Mouse (Mus musculus): ENCODE measurements around the gene Cacng4. TPM values are rescaled to one million over a fixed set of nuclear protein-coding genes. Genes with fewer than 3 reads are reported as not detected.

The Cacng4 gene
- under 1 TPM; 0.32 to 0.65 TPM for total RNA-seq (2021)

GRCm38 (mm10) chr11:107794547-107795269, at the start of gene Cacng4:
Cacng4 (minus strand) TSS chr11:107794557.
- intact Hi-C loops (cut with DNase I): no loop called here
- DNase-seq: peak in 1 of 2 experiments; percentile 25

- intact Hi-C loops (cut with DNase I): no loop called here
- no peak for DNase-seq
Measured at GRCm38 (mm10) chr11:107833351-107834040, 39.1 kb upstream of the Cacng4 start.

DNA sequence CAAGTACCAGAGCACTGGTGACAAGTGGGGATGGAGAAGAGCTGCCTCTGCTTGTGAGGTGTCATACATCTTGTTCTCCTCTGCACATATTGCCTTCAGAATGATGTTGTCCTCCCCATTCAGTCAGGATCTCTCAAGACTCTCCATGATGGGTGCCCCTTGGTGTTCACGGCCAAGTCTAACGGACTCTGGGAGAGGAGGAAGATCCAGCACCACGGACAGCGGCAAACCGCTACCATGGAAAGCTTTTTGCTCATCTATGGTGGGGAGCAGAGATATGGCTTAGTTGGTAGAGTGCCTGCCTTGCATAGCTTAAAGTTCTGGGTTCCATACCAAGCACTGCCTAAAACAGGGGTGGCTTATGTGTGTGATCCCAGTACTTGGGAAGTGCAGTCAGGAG, 22.8 kb upstream of the Cacng4 start:
- DNase-seq: peak; percentile 8 to 34
- intact Hi-C loops (cut with DNase I): no loop called here

DNA sequence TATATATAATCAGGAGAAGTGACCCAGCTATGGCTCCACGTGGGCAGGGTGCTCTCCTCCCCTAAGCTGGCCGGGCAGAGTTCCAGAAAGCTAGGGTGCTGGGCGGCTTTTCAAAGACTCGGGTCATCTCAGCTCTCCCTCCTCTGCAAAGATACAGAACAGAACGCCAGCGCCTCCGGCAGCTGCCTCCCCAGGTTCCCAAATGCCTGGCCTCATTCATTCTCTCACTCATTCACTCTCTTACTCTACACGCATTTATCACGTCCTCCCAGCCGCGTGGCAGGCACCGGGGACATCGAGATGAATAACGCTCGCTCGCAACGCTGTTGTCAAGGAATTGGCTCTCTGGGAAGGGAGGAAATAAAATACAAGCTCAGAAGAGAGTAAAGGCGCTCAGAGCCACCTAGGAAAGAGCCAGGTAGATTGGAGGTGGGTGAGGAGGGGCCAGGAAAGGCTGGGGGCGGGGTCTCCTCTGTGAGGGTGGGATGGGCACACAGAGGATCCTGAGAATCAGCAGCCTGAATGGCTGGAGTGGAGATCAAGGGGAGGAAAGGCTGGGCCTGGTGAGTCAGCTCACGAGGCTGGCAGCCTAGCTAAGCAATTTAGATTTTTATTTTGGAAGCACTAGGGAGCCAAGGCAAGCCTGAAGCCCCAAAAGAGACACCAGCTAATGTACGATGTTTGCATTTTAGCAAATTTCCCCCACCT, 18.7 kb upstream of the Cacng4 start:
- DNase-seq: no peak
- intact Hi-C loops (cut with DNase I): no loop called here

- DNase-seq: no peak
- intact Hi-C loops (cut with DNase I): no loop called here
Measured at GRCm38 (mm10) chr11:107812429-107812828, 18.1 kb upstream of the Cacng4 start.

- no peak for DNase-seq
- intact Hi-C loops (cut with DNase I): no loop called here
Measured at GRCm38 (mm10) chr11:107808508-107808907, 14.2 kb upstream of the Cacng4 start.

DNA sequence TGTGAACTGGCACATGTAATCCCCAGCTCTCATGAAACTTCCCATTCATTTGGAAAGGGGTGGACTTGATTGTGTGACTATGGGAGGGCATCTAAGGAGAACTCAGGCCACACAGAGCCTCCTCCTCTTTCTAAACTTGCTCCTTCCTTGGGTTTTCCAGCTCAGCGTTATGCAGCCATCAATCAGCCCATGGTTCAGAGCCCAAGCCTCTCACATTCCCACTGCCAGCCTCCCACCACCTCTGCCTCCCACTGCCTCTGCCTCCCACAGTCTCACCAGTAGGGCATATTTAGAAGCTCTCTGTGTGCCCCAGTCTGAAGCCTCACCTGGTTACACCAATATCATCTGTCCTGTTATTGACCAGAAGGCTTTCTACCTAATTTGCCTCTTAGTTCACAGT, 11.7 kb upstream of the Cacng4 start:
- intact Hi-C loops (cut with DNase I): no loop called here

GRCm38 (mm10) chr11:107801946-107802345, 7.6 kb upstream of the Cacng4 start:
- intact Hi-C loops (cut with DNase I): no loop called here

More for the DNA sequence above, 11.7 kb upstream of the Cacng4 start:
- DNase-seq: no peak

DNA sequence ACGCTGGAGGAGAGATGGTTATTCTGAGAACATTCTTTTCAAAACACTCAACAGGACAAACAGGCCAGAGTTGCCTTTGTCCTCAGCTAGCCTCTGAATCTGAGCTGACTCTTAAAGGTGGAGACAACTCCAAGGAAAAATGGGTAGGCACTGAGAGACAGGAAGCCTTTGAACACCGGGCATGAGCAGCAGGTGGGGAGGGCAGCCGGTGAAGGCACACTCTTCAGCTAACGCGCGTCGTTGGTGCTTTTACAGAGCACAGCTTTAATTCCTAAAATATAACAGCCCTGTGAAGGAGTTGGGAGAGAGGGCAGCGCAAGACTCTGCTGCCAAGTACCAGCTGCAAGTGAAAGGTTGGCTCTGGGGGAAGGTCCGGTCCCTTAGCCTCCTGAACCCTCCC, 5.0 kb upstream of the Cacng4 start:
- no peak for DNase-seq
- intact Hi-C loops (cut with DNase I): no loop called here

More at GRCm38 (mm10) chr11:107801946-107802345, 7.6 kb upstream of the Cacng4 start:
- DNase-seq: no peak

DNA sequence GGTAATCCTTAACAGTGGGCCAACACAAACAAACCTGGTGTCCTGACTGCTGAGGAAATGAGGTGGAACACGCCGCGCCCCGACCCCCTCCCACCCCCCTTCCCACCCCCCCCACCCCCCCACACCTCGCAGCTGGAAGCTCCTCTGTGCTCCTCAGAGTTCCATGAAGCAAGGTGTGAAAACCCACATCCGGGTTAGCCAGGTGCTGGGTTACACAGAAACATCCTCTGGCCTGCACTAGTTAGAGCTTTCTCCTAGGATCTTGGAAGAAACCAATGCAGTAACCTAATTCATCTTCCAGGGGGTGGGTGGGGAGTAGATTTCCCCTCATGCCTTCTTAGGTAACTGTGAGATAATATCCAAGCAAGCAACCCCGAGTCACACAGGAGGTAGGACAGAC, 2.0 kb upstream of the Cacng4 start:
- no peak for DNase-seq
- intact Hi-C loops (cut with DNase I): no loop called here

DNA sequence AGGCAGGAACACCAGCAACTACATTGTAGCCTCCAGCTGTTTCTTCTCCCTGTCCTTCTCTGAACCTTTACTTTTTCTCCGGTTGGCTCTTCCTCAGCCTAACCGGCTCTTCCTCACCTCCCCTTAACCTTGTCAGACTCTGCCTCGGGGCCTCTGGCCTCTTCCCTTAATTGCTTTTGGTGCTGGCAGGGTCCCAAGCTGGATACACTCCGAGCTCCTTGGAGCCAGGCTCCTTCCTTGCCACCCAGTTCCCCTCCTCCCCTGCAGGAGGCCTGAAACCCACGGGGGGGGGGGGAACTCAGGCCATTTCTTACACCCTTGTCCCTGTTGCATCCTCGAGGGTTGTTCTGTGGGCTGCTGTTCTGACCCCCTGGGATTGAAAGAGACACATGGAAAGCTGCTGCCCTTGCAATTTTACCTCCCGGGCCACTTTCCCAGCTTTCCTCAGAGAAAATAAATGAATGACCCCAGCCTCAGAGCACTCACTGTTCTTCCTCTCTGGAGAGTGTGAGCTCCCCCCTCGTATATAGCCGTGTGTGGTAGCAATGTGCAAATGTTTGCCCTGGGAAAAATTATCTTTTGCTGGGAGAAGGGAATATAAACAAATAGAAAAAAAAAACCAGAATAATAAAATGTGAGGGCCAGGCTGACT, 1.2 kb upstream of the Cacng4 start:
- intact Hi-C loops (cut with DNase I): no loop called here
- DNase-seq: no peak

DNA sequence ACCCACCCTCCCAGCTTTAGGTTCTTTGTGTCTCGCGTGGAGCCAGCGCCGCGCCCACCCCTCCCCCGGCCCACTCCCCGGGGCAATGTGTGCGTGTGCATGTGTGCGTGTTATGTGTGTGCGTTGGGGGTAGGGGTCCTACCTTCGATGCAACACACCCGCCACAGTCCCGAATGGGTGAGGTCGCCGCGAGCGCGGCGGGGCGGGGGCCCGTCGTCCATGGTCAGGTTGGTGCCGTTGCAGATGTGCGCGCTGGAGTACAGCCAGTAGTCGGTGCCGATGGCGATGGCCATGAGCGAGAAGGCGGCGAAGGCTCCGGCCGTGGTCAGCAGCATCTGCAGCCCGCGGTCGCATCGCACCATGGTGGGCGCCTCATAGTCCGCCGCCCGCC, 259 bp downstream of the Cacng4 start:
- intact Hi-C loops (cut with DNase I): no loop called here

GRCm38 (mm10) chr11:107793200-107794102, 906 bp downstream of the Cacng4 start:
- DNase-seq: no peak
- intact Hi-C loops (cut with DNase I): no loop called here

More for the DNA sequence above, 259 bp downstream of the Cacng4 start:
- DNase-seq: peak in 1 of 2 experiments; percentile 30

DNA sequence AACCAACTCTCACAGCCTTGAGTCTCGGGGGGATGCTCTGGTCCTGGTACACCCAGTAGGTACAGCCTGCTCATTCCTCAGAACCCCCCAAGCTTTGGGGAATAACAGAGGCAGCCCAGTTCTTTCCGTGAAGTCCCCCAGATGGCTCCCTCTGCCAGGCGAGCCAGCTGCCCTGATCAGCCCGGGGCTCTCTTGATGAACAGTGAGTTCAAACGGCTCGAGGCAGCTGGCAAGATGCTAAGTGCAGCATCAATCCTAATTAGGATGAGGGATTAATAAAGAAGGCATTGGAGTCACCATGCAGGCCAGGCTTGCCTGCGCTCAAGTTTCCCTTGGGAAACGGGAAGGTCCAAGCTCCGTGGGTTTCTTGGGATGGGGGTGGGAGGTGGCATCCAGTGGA, 2.2 kb downstream of the Cacng4 start:
- intact Hi-C loops (cut with DNase I): no loop called here
- no peak for DNase-seq

DNA sequence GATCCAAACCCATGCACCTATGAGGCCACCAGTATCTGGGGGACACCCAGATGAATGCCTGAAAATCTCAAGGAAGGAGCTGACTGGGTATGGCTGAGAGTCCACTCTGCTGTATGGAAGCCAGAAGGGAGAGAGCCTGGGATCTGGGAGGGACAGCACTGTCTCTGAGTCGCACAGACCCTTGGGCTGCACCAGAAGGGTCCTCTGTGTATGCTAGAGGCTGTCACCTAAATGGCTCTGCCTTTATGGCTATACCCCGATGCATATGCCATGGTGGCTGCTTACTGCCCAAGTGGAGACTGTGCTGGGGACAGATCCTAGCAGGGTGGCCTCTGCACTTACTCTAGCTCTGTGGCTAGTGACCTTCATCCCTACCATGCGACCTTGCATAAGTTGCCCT, 8.6 kb downstream of the Cacng4 start:
- no peak for DNase-seq
- intact Hi-C loops (cut with DNase I): no loop called here

- no peak for DNase-seq
- intact Hi-C loops (cut with DNase I): no loop called here
Measured at GRCm38 (mm10) chr11:107785288-107785687, 9.1 kb downstream of the Cacng4 start.

DNA sequence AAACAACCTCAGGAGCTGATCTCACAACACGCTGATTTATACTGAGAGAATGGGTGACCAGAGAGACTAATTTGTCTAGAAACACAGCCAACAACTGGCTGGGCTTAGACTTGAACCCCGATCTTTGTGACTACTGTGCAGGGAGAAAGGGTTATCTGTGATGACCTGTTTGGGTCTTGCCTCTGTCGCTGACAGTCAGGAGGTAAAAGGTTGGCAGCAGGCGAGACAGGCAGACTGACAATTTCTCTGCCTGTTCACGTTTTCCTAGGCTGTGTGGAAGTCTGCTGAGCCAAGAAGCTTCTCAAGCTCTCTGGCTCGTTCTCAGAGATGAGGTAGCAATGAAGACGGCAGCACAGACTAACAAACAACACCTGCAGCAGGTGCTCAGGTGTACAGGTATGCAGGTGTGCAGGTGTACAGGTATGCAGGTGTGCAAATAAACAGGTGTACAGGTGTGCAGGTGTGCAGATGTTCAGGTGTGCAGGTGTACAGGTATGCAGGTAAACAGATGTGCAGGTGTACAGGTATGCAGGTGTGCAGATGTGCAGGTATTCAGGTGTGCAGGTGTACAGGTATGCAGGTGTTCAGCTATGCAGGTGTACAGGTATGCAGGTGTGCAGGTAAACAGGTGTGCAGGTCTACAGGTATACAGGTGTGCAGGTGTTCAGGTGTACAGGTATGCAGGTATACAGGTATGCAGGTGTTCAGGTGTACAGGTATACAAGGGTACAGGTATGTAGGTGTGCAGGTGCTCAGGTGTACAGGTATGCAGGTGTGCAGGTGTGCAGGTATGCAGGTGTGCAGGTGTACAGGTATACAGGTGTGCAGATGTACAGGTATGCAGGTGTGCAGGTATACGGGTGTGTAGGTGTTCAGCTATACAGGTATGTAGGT, 10.2 kb downstream of the Cacng4 start:
- intact Hi-C loops (cut with DNase I): no loop called here

GRCm38 (mm10) chr11:107782591-107782990, 11.8 kb downstream of the Cacng4 start:
- intact Hi-C loops (cut with DNase I): no loop called here
- DNase-seq: no peak

More for the DNA sequence above, 10.2 kb downstream of the Cacng4 start:
- DNase-seq: no peak

- no peak for DNase-seq
- intact Hi-C loops (cut with DNase I): no loop called here
Measured at GRCm38 (mm10) chr11:107778859-107779258, 15.5 kb downstream of the Cacng4 start.
